Mouse (Mus musculus): ENCODE data around the gene Pnmal1.
A peak's percentile ranks its signal among the peaks of the same experiment; 100 is the strongest.

Pnmal1 gene

DNA sequence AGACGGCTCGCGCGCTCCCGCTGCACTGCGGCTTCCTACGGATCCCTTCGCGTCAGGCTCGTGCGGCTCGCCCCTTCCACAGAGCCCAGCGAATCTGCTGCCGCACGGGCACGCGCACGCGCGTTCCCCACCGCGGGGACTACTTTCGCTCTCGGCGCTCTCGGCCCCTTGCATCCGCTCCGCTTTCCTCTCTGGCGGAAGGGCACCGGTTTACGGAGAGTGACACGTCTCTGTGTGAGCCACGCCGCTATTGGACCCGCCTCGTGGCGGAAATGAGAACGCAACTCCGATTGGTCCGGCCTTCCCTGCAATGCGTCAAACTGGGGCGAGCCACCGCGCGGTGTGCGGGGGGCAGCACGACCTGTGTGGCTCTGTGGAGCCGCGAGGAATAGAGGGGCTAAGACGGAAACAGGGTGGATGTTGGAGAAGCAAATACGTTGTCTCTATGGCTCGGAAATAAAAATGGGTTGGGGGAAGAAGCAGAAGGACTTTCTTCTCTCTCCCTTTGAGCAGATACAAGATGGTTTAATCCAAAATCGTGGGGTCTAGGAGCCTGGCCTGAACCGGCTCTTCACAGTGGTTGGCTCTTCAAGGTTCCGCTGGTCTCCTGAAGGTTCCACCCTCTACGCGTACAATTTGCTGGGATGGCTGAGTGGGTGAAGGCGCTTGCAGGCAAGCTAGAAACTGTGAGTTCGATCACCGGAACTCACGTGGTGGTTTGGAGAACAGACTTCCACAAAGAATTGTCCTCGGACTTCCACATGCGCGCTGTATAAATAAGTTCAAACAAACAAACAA, 35.2 kb upstream of the Pnmal1 start, which contains the start of gene Calm3:
TSS of gene Calm3 (minus strand) at position 78 of the 798 bp plus-strand sequence.
- peak; percentile 100 for DNase-seq

DNA sequence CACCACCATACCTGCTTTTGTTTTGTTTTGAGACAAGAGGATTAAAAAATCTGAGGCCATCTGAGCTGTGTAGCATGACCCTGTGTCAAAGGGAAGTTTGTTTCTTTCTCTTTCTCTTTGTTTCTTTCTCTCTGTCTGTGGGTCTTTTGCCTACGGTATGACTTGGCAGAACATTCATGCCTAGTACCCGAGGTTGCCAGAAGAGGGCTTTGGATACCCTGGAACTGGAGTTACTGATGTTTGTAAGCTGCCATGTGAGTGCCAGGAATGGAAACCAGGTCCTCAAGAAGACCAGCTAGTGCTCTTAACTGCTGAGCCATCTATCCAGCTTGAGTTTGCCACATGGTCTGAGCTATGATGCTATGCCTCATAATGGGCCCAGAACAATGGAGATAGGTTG, 31.1 kb upstream of the Pnmal1 start:
- DNase-seq, result no peak

DNA sequence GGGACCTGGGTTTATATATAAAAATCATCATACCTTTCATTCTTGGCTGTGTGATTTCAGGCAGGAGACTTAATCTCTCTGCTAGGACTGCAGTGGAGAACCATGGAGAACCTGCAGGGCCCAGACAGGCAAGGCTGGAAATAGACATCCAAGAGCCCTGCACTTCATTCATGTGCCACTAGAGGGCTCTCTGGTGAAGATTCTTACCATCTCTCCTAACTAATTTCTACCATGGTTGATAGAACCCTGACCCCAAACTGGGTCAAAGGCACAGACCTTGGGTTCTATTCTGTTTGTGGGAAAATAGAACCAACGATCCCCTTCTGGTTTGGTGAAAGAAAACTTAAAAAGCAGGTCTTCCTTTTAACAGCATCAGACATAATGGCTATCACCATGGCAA, 28.6 kb upstream of the Pnmal1 start:
- DNase-seq, result peak; percentile 77

DNA sequence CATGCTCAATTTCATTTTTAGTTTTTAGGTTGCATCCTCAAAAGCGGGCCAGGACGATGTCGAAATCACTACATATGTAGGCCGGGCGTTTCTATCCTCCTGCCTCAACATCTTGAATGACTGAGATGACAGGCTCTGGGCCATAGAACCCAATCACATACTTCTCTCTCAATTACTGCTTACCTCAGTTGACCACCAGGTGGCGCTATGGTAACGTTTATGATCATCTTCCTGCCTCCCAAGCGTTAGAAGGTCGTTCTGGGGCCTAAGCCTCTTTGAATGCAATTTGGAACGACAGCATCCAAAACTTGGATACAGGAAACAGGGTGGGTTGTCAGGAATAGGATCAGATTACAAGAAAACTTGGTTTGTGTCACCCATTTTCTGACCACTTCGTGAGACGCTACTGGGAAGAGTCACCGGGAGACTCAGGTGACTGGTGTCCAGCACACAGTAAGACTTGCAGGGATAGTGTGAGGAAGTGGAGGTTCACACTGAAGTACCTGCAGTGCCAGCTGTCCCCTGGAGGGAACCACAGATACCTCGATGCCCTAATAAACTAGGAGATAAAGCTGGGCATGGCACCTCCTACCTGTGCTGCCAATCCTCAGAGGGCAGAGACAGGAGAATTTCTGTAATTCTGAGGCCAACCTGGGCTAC, 27.4 kb upstream of the Pnmal1 start:
- DNase-seq, result peak; percentile 89

GRCm38 (mm10) chr7:16932704-16933577, 26.5 kb upstream of the Pnmal1 start:
- peak; percentile 68 for DNase-seq

DNA sequence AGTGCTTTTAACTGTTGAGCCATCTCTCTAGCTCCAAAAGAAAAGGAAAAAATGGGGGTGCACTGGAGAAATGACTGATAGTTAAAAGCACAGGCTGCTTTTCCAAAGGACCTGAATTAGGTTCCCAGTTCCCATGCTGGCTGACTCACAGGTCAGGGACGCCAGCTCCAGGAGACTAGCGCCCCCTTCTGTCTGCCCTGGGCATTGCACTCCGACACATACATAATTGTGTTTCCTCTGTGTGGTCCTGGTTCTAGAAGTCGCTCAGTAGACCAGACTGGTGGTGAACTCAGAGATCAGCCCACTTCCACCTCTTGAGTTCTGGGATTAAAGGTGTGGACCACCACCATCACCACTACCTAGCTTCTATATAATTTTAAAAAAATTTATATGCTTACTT, 22.2 kb upstream of the Pnmal1 start:
- no peak for DNase-seq

GRCm38 (mm10) chr7:16938117-16938791, 21.2 kb upstream of the Pnmal1 start:
- DNase-seq, result no peak

DNA sequence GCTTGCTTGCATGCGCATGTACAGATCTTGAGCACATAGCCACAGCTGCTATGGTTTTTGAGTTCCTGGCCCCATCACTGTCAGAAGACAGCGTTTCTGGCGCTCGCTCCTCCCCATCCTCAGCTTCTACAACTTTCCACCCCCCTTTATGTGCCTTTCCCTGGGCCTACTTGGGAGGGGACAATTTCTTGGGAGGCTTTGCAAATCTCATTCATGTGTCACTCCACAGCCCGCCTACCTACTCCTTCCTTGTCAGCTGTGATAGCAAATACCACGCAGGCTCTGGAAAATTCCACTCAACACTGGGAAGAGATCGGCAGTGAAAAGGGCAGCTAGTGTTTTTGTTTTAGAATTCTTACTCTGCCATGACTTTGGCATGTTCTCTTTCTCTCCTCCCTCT, 19.2 kb upstream of the Pnmal1 start:
- no peak for DNase-seq

- DNase-seq, result no peak
Observed at GRCm38 (mm10) chr7:16942861-16943260, 16.6 kb upstream of the Pnmal1 start.

DNA sequence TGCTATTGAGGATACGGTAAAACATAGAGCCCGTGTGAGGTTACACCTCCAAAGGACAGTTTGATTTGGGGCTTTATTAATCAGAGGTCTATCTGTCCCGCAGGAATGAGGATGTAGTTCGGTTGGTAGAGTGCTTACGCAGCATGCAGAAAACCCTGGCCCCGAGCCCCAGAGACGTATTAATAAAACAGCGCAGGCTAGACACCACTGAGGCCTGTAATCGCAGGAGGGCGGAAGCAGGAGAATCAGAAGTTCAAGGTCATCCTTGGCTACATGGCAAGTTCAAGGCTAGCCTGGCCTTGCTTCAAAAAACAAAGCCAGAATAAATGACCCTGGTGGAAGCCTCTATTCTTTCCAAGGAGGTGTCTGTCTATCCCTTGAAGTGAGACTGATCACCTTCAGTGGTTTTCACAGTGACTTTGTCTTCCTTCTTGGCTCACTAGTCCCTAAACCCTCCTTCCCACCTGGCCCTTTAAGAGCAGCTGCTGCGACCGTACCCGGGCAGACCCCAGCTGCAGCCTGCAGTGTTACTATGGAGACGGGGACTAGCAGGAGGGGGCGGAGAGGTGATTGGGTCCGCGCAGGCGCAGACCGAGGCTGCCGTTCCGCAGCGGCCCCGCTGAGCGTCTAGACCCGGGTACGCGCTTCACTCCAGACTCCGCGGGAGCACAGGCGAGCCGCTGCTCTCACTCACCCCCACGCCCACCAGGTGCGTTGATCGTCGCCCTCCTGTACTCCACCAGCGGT, 15.2 kb upstream of the Pnmal1 start, which contains the start of gene Pnmal2:
TSS of gene Pnmal2 (plus strand) at position 622 of the 747 bp plus-strand sequence.
- DNase-seq, result peak; percentile 86

GRCm38 (mm10) chr7:16944808-16945315, 14.6 kb upstream of the Pnmal1 start:
- DNase-seq, result no peak

DNA sequence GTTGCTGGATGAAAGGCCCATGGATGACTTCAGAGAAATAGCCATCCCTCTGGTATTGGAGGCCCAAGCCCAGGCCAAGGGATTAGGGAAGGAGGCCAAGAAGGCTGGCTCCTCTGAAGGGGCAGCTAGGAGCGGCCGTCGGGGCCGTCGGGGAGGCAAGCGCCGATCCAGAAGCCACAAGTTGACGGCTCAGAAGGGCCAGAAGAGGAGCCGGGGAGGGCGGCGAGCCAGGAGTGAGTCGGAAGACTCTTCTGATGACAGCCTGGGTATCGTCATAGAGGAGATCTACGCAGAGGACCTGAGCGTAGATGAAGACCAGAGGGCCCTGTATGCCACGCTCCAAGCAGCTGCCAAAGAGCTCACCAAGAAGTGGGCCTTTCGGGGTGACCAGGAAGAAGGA, 14.1 kb upstream of the Pnmal1 start:
- DNase-seq, result no peak

GRCm38 (mm10) chr7:16946441-16947348, 12.8 kb upstream of the Pnmal1 start:
- no peak for DNase-seq

DNA sequence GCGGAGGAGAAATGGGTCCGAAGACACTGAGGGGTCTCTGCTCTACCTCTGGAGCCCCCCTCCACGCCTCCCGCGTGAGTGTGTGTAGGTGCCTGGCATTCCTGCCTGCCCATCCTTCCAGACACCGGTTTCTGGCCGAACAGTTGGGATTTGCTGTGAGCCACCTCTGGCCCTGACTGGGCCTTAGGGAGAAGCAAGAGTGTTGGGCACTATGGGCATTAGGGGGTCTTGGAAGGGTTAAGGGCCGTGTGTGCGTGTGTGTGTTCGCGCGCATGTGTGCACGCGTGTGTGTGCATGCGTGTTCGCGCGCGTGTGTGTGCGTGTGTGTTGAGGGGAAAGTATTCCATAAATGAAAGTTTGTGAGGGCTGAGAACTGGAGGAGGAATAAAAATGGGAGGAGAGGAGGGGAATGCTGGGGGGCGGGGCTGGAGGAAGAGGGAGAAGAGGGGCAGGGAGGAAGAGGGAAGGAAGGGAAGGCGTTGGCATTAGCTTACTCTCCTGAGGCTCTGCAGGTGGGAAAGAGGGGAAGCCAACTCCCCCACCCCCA, 12.1 kb upstream of the Pnmal1 start:
- no peak for DNase-seq

GRCm38 (mm10) chr7:16947959-16948361, 11.5 kb upstream of the Pnmal1 start:
- DNase-seq, result peak; percentile 70

GRCm38 (mm10) chr7:16948923-16949458, 10.5 kb upstream of the Pnmal1 start:
- DNase-seq, result no peak

DNA sequence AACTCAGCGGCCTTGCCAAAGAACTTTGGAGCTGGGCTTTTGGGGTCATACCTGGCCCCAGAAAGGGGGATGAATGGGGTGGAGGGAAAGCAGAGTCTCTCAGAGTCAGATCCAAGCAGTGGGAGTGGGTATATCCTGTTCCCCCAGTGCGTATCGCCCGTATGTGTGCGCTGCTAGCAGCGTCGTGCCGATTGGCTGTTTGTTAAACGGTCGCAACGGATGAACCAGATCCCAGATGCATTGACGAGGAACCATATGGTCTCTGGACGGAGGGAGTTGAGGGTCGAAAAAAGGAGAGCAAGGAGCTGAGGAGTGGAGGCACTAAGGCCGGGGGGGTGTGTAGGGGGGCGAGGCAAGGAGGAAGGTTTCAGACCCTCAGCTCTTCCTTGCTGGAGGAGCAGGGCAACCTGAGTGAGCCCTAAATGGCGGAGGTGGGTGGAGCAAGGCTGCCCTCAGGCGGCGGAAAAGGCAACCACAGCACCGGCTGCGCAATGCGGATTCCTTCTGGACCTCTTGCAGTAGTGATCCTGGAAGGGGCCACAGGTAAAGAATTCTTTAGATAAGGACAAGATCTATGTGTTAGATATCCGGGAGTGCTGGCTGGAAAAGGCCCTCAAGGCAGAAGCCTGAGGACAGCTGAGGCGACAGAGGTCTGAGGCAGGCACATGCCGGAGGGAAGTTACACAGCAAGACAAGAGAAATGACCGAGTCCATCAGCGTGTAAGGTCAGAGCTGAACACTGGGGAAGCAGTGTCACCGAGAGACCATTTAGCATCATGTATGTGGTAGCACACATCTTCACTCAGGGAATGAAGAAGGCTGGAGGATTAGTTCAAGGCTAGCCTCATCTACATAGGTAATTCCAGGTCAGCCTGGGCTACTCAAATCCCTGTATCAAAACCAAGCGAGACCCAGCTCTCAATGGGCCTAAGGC, 9.3 kb upstream of the Pnmal1 start:
- DNase-seq, result peak; percentile 82

DNA sequence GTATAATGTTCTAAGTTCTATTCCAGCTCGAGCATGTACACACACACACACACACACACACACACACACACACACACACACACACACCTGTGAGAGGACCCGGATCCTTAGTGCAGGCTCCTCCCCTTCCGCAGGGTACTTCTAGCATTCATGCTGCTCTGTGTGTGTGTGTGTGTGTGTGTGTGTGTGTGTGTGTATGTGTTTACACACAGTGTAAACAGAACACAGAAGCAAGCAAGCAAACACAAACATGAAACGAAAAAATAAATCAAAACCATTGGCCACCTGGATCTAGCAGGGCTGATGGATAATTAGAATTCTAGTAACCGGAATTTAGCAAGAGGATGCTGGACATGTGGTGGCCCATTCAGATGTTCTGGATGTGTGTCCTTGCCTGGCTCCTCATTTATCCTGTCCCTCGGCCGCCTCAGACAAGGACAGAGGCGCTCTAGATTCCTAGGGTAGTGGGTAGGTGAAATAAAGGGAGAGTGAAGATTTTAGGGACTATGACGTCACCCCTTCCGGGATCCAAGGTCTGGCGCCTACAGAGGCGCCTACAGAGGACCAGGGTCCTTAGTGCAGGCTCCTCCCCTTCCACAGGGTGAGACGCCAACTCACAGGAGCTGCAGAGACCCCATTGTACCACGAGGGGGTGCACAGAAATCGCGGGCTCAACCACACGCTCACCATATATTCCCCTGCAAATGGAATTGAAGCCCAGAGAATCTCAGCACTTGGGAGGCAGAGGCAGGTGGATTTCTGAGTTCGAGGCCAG, 8.4 kb upstream of the Pnmal1 start:
- peak; percentile 91 for DNase-seq

All from lung, postnatal 10 days (tissue).